Mouse (Mus musculus) stomach, embryonic 15.5 days (tissue): ENCODE results near the gene Gm42906. TPM values are rescaled to one million over a fixed set of nuclear protein-coding genes. Genes with fewer than 3 reads are reported as not detected.

Experiments
- ATAC-seq: fragments of 200-750 bp; cut with Nextera tagmentation; 2 replicates; pipeline ENCODE4 v1.8.0; 2017; ENCODE audit warnings: low read depth, moderate number of reproducible peaks, moderate TSS enrichment; ENCODE audit not compliant: insufficient read depth, low FRiP score
- H3K27ac ChIP-seq: fragments of 300-500 bp; sonication (generic); 2 replicates; pipeline ENCODE4 v1.5.1; 2015; ENCODE audit warnings: mild to moderate bottlenecking, inconsistent platforms
- H3K27me3 ChIP-seq: fragments of 300-500 bp; sonication (generic); replicated peaks from 2 replicates; pipeline ENCODE4 v1.6.1; 2015; ENCODE audit warnings: inconsistent platforms
- H3K36me3 ChIP-seq: fragments of 300-500 bp; sonication (generic); 2 replicates; pipeline ENCODE4 v1.6.1; 2015; ENCODE audit warnings: inconsistent platforms
- H3K4me1 ChIP-seq: fragments of 300-500 bp; sonication (generic); 2 replicates; pipeline ENCODE4 v1.6.1; 2015; ENCODE audit warnings: inconsistent platforms
- H3K4me2 ChIP-seq: fragments of 300-500 bp; sonication (generic); 2 replicates; pipeline ENCODE4 v1.6.1; 2015; ENCODE audit warnings: mild to moderate bottlenecking, inconsistent platforms
- H3K4me3 ChIP-seq: fragments of 300-500 bp; sonication (generic); replicated peaks from 2 replicates; pipeline ENCODE4 v1.5.1; 2015; ENCODE audit warnings: inconsistent platforms
- H3K9ac ChIP-seq: fragments of 300-500 bp; sonication (generic); 2 replicates; pipeline ENCODE4 v1.6.1; 2015; ENCODE audit warnings: inconsistent platforms
- H3K9me3 ChIP-seq: fragments of 300-500 bp; sonication (generic); 2 replicates; pipeline ENCODE4 v1.6.1; 2016; ENCODE audit warnings: inconsistent platforms
- WGBS: fragments of 180-500 bp; shearing (Covaris S2); methylation state at CpG from one replicate; pipeline ENCODE4 v1.1.7; 2015; 5-methylcytosine and 5-hydroxymethylcytosine counted together
- polyA plus RNA-seq: library from polyadenylated mRNA; unstranded; fragments of >200 nt; fragmentation: Nextera tagmentation; extraction: Ambion mirVana; gene quantifications from 2 replicates; pipeline ENCODE4 v1.2.1, GENCODE M21; 2015

Gene Gm42906
- polyA plus RNA-seq, 1 experiment from 2014 or later: not detected

- H3K9me3 ChIP-seq: no peaks in the 10 kb centered on the region
- no peak for ATAC-seq
- peaks cover 24% of the 10 kb centered on the region for H3K36me3 ChIP-seq
- no peak overlapping the region for H3K4me2 ChIP-seq
- H3K27me3 ChIP-seq: no peaks in the 10 kb centered on the region
- H3K9ac ChIP-seq: no peak overlapping the region
- WGBS: 86% methylated on average over 5 of the region's 5 CpGs
- H3K4me1 ChIP-seq: peaks cover 10% of the 10 kb centered on the region; the same call in 1 of the 2 replicates
- no peak overlapping the region for H3K27ac ChIP-seq
- no peak overlapping the region for H3K4me3 ChIP-seq
Observed at GRCm38 (mm10) chr5:151053190-151053589, 374.8 kb downstream of the Gm42906 start.

GRCm38 (mm10) chr5:151052331-151052730 lies 375.6 kb downstream of the Gm42906 start:
- 94% methylated on average over 8 of the region's 8 CpGs for WGBS

GRCm38 (mm10) chr5:151047488-151047887 lies 380.5 kb downstream of the Gm42906 start:
- H3K4me3 ChIP-seq: no peak overlapping the region
- H3K9ac ChIP-seq: no peak overlapping the region
- H3K27ac ChIP-seq: no peak overlapping the region; the same call in 1 of the 2 replicates
- H3K4me2 ChIP-seq: no peak overlapping the region
- H3K9me3 ChIP-seq: no peaks in the 10 kb centered on the region
- no peaks in the 10 kb centered on the region for H3K4me1 ChIP-seq
- H3K27me3 ChIP-seq: no peaks in the 10 kb centered on the region
- 75% methylated on average over 12 of the region's 12 CpGs for WGBS
- ATAC-seq: no peak
- peaks cover 41% of the 10 kb centered on the region for H3K36me3 ChIP-seq

More at GRCm38 (mm10) chr5:151052331-151052730, 375.6 kb downstream of the Gm42906 start:
- H3K36me3 ChIP-seq: peaks cover 27% of the 10 kb centered on the region
- H3K27me3 ChIP-seq: no peaks in the 10 kb centered on the region
- peaks cover 10% of the 10 kb centered on the region; the same call in 1 of the 2 replicates for H3K4me1 ChIP-seq
- no peak overlapping the region for H3K9ac ChIP-seq
- H3K4me2 ChIP-seq: no peak overlapping the region
- H3K27ac ChIP-seq: no peak overlapping the region
- no peaks in the 10 kb centered on the region for H3K9me3 ChIP-seq
- H3K4me3 ChIP-seq: no peak overlapping the region
- ATAC-seq: no peak

DNA sequence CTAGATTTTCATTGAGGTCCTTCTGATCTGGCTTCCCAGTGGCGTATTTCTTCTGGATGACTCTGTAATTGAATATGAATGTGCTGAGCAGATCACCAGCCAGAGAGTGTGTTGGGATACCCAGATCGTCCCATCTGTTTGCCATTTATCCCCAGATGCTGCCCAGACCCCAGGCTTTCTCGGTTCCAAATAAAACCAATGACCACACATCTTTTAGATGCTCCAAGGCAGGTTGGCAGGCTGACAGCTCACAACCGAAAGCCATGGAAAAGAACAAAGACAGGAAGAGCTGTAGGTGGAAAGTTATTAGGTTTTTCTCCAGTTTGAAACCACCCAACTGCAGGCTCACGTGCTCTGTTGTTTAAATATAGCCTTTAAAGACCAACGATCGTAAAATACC lies 381.0 kb downstream of the Gm42906 start:
- Histone ChIP-seq H3K9ac (no peak overlapping the region), H3K4me1 (no peaks in the 10 kb centered on the region), H3K9me3 (no peaks in the 10 kb centered on the region), H3K4me2 (no peak overlapping the region), H3K27me3 (no peaks in the 10 kb centered on the region), H3K36me3 (peaks cover 36% of the 10 kb centered on the region), H3K4me3 (no peak overlapping the region), H3K27ac (no peak overlapping the region; the same call in 1 of the 2 replicates)
- 70% methylated on average over 7 of the region's 7 CpGs for WGBS
- ATAC-seq: no peak

DNA sequence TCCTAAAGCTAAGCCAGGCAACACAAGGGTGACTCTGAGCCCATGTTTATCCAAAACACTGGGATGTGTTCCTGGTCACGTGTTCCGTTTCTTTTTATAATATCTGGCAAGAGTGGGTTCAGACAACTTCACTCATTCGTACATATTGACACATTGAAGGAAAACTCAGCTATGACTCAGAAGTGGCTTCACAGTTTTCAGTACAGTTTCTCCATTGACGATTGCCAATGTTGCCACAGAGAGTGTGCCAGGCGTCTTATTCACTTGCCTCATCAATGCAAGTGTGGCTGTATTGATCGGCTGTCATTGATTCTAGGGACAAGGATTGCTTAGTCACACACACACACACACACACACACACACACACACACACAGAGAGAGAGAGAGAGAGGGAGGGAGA lies 381.8 kb downstream of the Gm42906 start:
- 88% methylated on average over 6 of the region's 6 CpGs for WGBS
- Histone ChIP-seq H3K4me2 (no peak overlapping the region), H3K27me3 (no peaks in the 10 kb centered on the region), H3K9ac (no peak overlapping the region), H3K27ac (no peak overlapping the region), H3K4me1 (no peaks in the 10 kb centered on the region), H3K36me3 (peaks cover 40% of the 10 kb centered on the region), H3K9me3 (no peaks in the 10 kb centered on the region), H3K4me3 (no peak overlapping the region)
- ATAC-seq: no peak

- ATAC-seq: no peak
- Histone ChIP-seq H3K4me1 (no peaks in the 10 kb centered on the region), H3K27me3 (no peaks in the 10 kb centered on the region), H3K36me3 (peaks cover 36% of the 10 kb centered on the region), H3K4me3 (no peak overlapping the region), H3K4me2 (no peak overlapping the region), H3K27ac (no peak overlapping the region), H3K9ac (no peak overlapping the region), H3K9me3 (no peaks in the 10 kb centered on the region)
- WGBS: 71% methylated on average over 5 of the region's 5 CpGs
Observed at GRCm38 (mm10) chr5:151042911-151043310, 385.1 kb downstream of the Gm42906 start.

DNA sequence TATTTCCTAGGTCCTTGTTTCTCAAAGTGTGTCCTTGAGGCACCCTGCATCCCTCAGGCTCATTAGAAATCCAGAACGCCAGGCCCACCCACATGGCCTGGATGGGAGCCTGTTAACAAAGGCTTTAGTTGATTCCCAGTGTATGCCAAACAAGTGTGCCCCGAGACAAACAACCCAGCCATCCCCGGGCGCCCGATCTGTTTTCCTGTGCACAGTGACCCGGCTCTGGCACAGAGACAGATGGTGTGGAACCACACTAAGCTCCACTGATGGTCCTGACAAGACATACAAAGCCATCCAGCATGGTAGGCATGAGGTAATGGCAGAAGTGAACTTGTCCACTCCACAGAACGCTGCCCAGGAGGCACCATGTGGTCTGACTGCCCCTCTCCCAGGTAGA lies 390.1 kb downstream of the Gm42906 start:
- ATAC-seq: no peak
- H3K36me3 ChIP-seq: peaks cover 15% of the 10 kb centered on the region; the same call in 1 of the 2 replicates
- H3K27ac ChIP-seq: no peak overlapping the region
- H3K9me3 ChIP-seq: no peaks in the 10 kb centered on the region
- WGBS: 80% methylated on average over 7 of the region's 7 CpGs
- H3K27me3 ChIP-seq: no peaks in the 10 kb centered on the region
- H3K4me1 ChIP-seq: no peaks in the 10 kb centered on the region
- H3K9ac ChIP-seq: no peak overlapping the region
- no peak overlapping the region for H3K4me3 ChIP-seq
- no peak overlapping the region for H3K4me2 ChIP-seq

- no peak overlapping the region for H3K4me3 ChIP-seq
- 0 out of 2 replicates have a peak, but pooled peaks cover 6% of the 10 kb centered on the region for H3K36me3 ChIP-seq
- WGBS: 59% methylated on average over 9 of the region's 9 CpGs
- no peaks in the 10 kb centered on the region for H3K27me3 ChIP-seq
- no peak overlapping the region for H3K9ac ChIP-seq
- H3K9me3 ChIP-seq: no peaks in the 10 kb centered on the region
- no peaks in the 10 kb centered on the region for H3K4me1 ChIP-seq
- no peak overlapping the region for H3K4me2 ChIP-seq
- H3K27ac ChIP-seq: no peak overlapping the region
- no peak for ATAC-seq
Observed at GRCm38 (mm10) chr5:151034715-151035512, 393.0 kb downstream of the Gm42906 start.

DNA sequence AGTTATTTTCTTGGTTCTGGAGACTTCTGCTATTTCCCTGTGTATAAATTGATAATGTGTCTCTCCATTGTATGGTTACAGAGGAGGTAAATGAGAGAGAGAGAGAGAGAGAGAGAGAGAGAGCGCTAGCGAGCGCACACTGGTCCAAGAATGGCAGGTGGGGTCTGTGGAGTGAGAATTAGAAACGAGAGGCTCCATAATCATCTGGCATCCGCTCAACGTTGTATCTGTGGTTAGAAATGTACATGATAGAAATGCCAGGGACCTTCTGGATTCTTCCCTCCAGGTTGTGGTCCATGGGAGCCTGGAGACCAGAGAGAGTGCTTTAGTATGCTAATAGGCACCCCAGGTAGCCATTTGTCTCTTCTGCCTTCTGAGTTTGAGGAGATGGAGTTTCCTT lies 399.1 kb downstream of the Gm42906 start:
- Histone ChIP-seq H3K27ac (no peak overlapping the region), H3K36me3 (no peaks in the 10 kb centered on the region), H3K9ac (no peak overlapping the region), H3K4me2 (no peak overlapping the region), H3K4me1 (peaks cover 3% of the 10 kb centered on the region; the same call in 1 of the 2 replicates), H3K9me3 (no peaks in the 10 kb centered on the region), H3K4me3 (no peak overlapping the region), H3K27me3 (no peaks in the 10 kb centered on the region)
- ATAC-seq: no peak
- 68% methylated on average over 6 of the region's 6 CpGs for WGBS

GRCm38 (mm10) chr5:151027171-151027570 lies 400.8 kb downstream of the Gm42906 start:
- Histone ChIP-seq H3K4me3 (no peak overlapping the region), H3K4me1 (peaks cover 11% of the 10 kb centered on the region; the same call in 1 of the 2 replicates), H3K36me3 (no peaks in the 10 kb centered on the region), H3K9me3 (no peaks in the 10 kb centered on the region), H3K27me3 (no peaks in the 10 kb centered on the region), H3K27ac (no peak overlapping the region), H3K4me2 (no peak overlapping the region), H3K9ac (no peak overlapping the region)
- 73% methylated on average over 7 of the region's 7 CpGs for WGBS
- ATAC-seq: no peak

- H3K9ac ChIP-seq: no peak overlapping the region
- no peaks in the 10 kb centered on the region for H3K9me3 ChIP-seq
- ATAC-seq: no peak
- H3K4me1 ChIP-seq: peaks cover 11% of the 10 kb centered on the region; the same call in 1 of the 2 replicates
- no peak overlapping the region for H3K4me3 ChIP-seq
- H3K27ac ChIP-seq: no peak overlapping the region
- no peak overlapping the region for H3K4me2 ChIP-seq
- 78% methylated on average over 4 of the region's 4 CpGs for WGBS
- no peaks in the 10 kb centered on the region for H3K27me3 ChIP-seq
- no peaks in the 10 kb centered on the region for H3K36me3 ChIP-seq
Observed at GRCm38 (mm10) chr5:151026069-151026468, 401.9 kb downstream of the Gm42906 start.

- peak overlapping the region; percentile 74; the same call in 1 of the 2 replicates for H3K27ac ChIP-seq
Observed at GRCm38 (mm10) chr5:151024483-151024882, 403.5 kb downstream of the Gm42906 start.

More at GRCm38 (mm10) chr5:151024483-151024882, 403.5 kb downstream of the Gm42906 start:
- Histone ChIP-seq H3K9me3 (no peaks in the 10 kb centered on the region), H3K4me1 (peaks cover 13% of the 10 kb centered on the region; the same call in 1 of the 2 replicates), H3K27me3 (no peaks in the 10 kb centered on the region), H3K36me3 (no peaks in the 10 kb centered on the region), H3K9ac (no peak overlapping the region), H3K4me2 (no peak overlapping the region), H3K4me3 (no peak overlapping the region)
- no peak for ATAC-seq
- 66% methylated on average over 2 of the region's 2 CpGs for WGBS
